Mouse (Mus musculus) stomach, postnatal 0 days (tissue): Measurements from ENCODE around the gene Ctss. TPM values are rescaled to one million over a fixed set of nuclear protein-coding genes. Genes with fewer than 3 reads are reported as not detected.
A peak's percentile ranks its signal among the peaks of the same experiment; 100 is the strongest.
"Not testable (repeated sequence)": the region's sequence is repeated elsewhere in the genome, so short reads cannot be mapped to it uniquely, and the experiment has no call there.

Experiments
- ATAC-seq: fragments of 200-750 bp; cut with Nextera tagmentation; 2 replicates; pipeline ENCODE4 v1.8.0; 2017; ENCODE audit not compliant: low FRiP score, low TSS enrichment
- DNase-seq: peaks from one replicate; pipeline ENCODE4 v3.0.0-alpha.2; 2016; ENCODE audit warnings: low spot score
- H3K27ac ChIP-seq: fragments of 300-500 bp; sonication (generic); replicated peaks from 2 replicates; pipeline ENCODE4 v1.5.1; 2014; ENCODE audit warnings: mild to moderate bottlenecking, control low read depth
- H3K27me3 ChIP-seq: fragments of 300-500 bp; sonication (generic); 2 replicates; pipeline ENCODE4 v1.6.1; 2014; ENCODE audit warnings: low read length; ENCODE audit not compliant: control insufficient read depth, insufficient read depth
- H3K36me3 ChIP-seq: fragments of 300-500 bp; sonication (generic); 2 replicates; pipeline ENCODE4 v1.6.1; 2014; ENCODE audit warnings: low read length, mixed read lengths; ENCODE audit not compliant: control insufficient read depth, insufficient read depth
- H3K4me1 ChIP-seq: fragments of 300-500 bp; sonication (generic); replicated peaks from 2 replicates; pipeline ENCODE4 v1.6.1; 2014; ENCODE audit warnings: antibody characterized with exemption; ENCODE audit not compliant: control insufficient read depth, insufficient read depth
- H3K4me2 ChIP-seq: fragments of 300-500 bp; sonication (generic); replicated peaks from 2 replicates; pipeline ENCODE4 v1.6.1; 2014; ENCODE audit warnings: low read depth, mild to moderate bottlenecking, control low read depth, moderate library complexity
- H3K4me3 ChIP-seq: fragments of 300-500 bp; sonication (generic); 2 replicates; pipeline ENCODE4 v1.5.1; 2014; ENCODE audit warnings: low read depth, low read length, control low read depth
- H3K9ac ChIP-seq: fragments of 300-500 bp; sonication (generic); 2 replicates; pipeline ENCODE4 v1.6.1; 2014; ENCODE audit warnings: mild to moderate bottlenecking, low read length, control low read depth, mixed read lengths
- H3K9me3 ChIP-seq: fragments of 300-500 bp; sonication (generic); 2 replicates; pipeline ENCODE4 v1.6.1; 2016; ENCODE audit warnings: low read length; ENCODE audit not compliant: control insufficient read depth
- CTCF ChIP-seq: IDR thresholded peaks from 2 replicates; pipeline ENCODE4 v1.5.1; 2016; ENCODE audit warnings: antibody characterized with exemption, low read depth, mild to moderate bottlenecking, moderate library complexity
- EP300 ChIP-seq: optimal IDR thresholded peaks from 2 replicates; pipeline ENCODE3; 2016; ENCODE audit warnings: antibody characterized with exemption
- WGBS: fragments of 180-500 bp; shearing (Covaris S2); extraction: QIAGEN DNeasy Blood & Tissue Kit; methylation state at CpG from one replicate; pipeline ENCODE4 v1.1.7; 2014; 5-methylcytosine and 5-hydroxymethylcytosine counted together
- polyA plus RNA-seq: library from polyadenylated mRNA; unstranded; fragments of >200 nt; fragmentation: Nextera tagmentation; extraction: Ambion mirVana; gene quantifications from 2 replicates; pipeline ENCODE4 v1.2.1, GENCODE M21; 2015

The Ctss gene
- polyA plus RNA-seq, 1 experiment from 2014 or later = 35.6 TPM

GRCm38 (mm10) chr3:95534927-95535326, 8.3 kb downstream of the Ctss start:
- 0 out of 2 replicates have a peak, but pooled peaks have one; percentile 8 for TF ChIP-seq CTCF
- no peak for TF ChIP-seq EP300
- ATAC-seq (no peak), DNase-seq (no peak)
- Histone ChIP-seq H3K4me2 (no peak overlapping the region), H3K27ac (no peak overlapping the region), H3K9ac (no peak overlapping the region), H3K4me3 (no peak overlapping the region), H3K36me3 (no peaks in the 10 kb centered on the region), H3K27me3 (no peaks in the 10 kb centered on the region), H3K4me1 (no peaks in the 10 kb centered on the region), H3K9me3 (no peaks in the 10 kb centered on the region)
- 79% methylated on average over 1 of the region's 1 CpGs for WGBS

- H3K36me3 ChIP-seq = no peaks in the 10 kb centered on the region
- TF ChIP-seq EP300 = no peak
- TF ChIP-seq CTCF = no peak
- WGBS = 87% methylated on average over 10 of the region's 10 CpGs
- no peak overlapping the region for H3K4me2 ChIP-seq
- no peaks in the 10 kb centered on the region for H3K27me3 ChIP-seq
- H3K27ac ChIP-seq = no peak overlapping the region
- ATAC-seq (no peak), DNase-seq (no peak)
- no peaks in the 10 kb centered on the region for H3K4me1 ChIP-seq
- H3K9me3 ChIP-seq = no peaks in the 10 kb centered on the region
- no peak overlapping the region for H3K4me3 ChIP-seq
- H3K9ac ChIP-seq = no peak overlapping the region
Measured at GRCm38 (mm10) chr3:95538936-95539335, 12.3 kb downstream of the Ctss start.

- DNase-seq = no peak
- WGBS = 90% methylated on average over 4 of the region's 4 CpGs
- H3K36me3 ChIP-seq = no peaks in the 10 kb centered on the region
- no peaks in the 10 kb centered on the region for H3K9me3 ChIP-seq
- no peaks in the 10 kb centered on the region for H3K4me1 ChIP-seq
- no peak overlapping the region for H3K9ac ChIP-seq
- ATAC-seq = no peak
- no peak overlapping the region for H3K4me2 ChIP-seq
- no peaks in the 10 kb centered on the region for H3K27me3 ChIP-seq
- H3K27ac ChIP-seq = no peak overlapping the region
- no peak for TF ChIP-seq CTCF
- no peak for TF ChIP-seq EP300
- no peak overlapping the region for H3K4me3 ChIP-seq
Measured at GRCm38 (mm10) chr3:95539837-95540236, 13.3 kb downstream of the Ctss start.

- not testable (repeated sequence) for H3K36me3 ChIP-seq, H3K9me3 ChIP-seq, H3K27ac ChIP-seq, H3K27me3 ChIP-seq, H3K4me2 ChIP-seq, ATAC-seq, H3K4me3 ChIP-seq, H3K4me1 ChIP-seq, DNase-seq, H3K9ac ChIP-seq
- WGBS = 48% methylated on average over 2 of the region's 2 CpGs
Measured at GRCm38 (mm10) chr3:95541186-95541585, 14.6 kb downstream of the Ctss start.

- Histone ChIP-seq H3K9me3 (no peaks in the 10 kb centered on the region), H3K9ac (no peak overlapping the region), H3K4me2 (no peak overlapping the region), H3K27ac (no peak overlapping the region), H3K36me3 (no peaks in the 10 kb centered on the region), H3K4me1 (no peaks in the 10 kb centered on the region), H3K27me3 (no peaks in the 10 kb centered on the region), H3K4me3 (no peak overlapping the region)
- TF ChIP-seq CTCF (no peak), EP300 (no peak)
- ATAC-seq = no peak
- no peak for DNase-seq
Measured at GRCm38 (mm10) chr3:95542171-95542570, 15.6 kb downstream of the Ctss start.

GRCm38 (mm10) chr3:95542981-95543380, 16.4 kb downstream of the Ctss start:
- no peaks in the 10 kb centered on the region for H3K4me1 ChIP-seq
- 69% methylated on average over 7 of the region's 7 CpGs for WGBS
- no peaks in the 10 kb centered on the region for H3K27me3 ChIP-seq
- TF ChIP-seq EP300 (no peak), CTCF (no peak)
- H3K4me2 ChIP-seq = no peak overlapping the region
- no peak overlapping the region for H3K27ac ChIP-seq
- ATAC-seq (no peak), DNase-seq (no peak)
- no peaks in the 10 kb centered on the region for H3K36me3 ChIP-seq
- H3K9me3 ChIP-seq = no peaks in the 10 kb centered on the region
- no peak overlapping the region for H3K4me3 ChIP-seq
- no peak overlapping the region for H3K9ac ChIP-seq
